Mouse (Mus musculus) bone marrow, adult 2 months (tissue): ENCODE measurements around the gene Defb25. TPM values are rescaled to one million over a fixed set of nuclear protein-coding genes. Genes with fewer than 3 reads are reported as not detected.
"Not testable (repeated sequence)": the region's sequence is repeated elsewhere in the genome, so short reads cannot be mapped to it uniquely, and the experiment has no call there.

Experiments used
- H3K27ac ChIP-seq: fragments of 200-500 bp; 2 replicates; pipeline ENCODE4 v1.5.1; 2012; ENCODE audit warnings: low read depth, mild to moderate bottlenecking, control low read depth, inconsistent platforms, low read length; ENCODE audit not compliant: control insufficient read depth, poor library complexity, insufficient read depth
- H3K4me1 ChIP-seq: fragments of 200-500 bp; 2 replicates; pipeline ENCODE4 v1.6.1; 2011; ENCODE audit warnings: low read length; ENCODE audit not compliant: control insufficient read depth, insufficient read depth
- H3K4me3 ChIP-seq: fragments of 200-500 bp; replicated peaks from 2 replicates; pipeline ENCODE3; 2011; ENCODE audit warnings: mild to moderate bottlenecking, low read depth, low read length, control low read depth; ENCODE audit not compliant: control insufficient read depth
- CTCF ChIP-seq: fragments of 200-500 bp; IDR thresholded peaks from 2 replicates; pipeline ENCODE4 v1.5.1; 2011; ENCODE audit warnings: low read length, control low read depth; ENCODE audit not compliant: control insufficient read depth, insufficient read depth
- POLR2A ChIP-seq: fragments of 200-500 bp; IDR thresholded peaks from 2 replicates; pipeline ENCODE4 v1.6.1; 2011; ENCODE audit warnings: low read depth, mild to moderate bottlenecking, control low read depth, low read length, borderline replicate concordance; ENCODE audit not compliant: control insufficient read depth
- WGBS: fragments of 180-500 bp; shearing (Covaris S2); methylation state at CpG from one replicate; pipeline ENCODE4 v1.1.7; 2018; 5-methylcytosine and 5-hydroxymethylcytosine counted together
- polyA plus RNA-seq: library from polyadenylated mRNA; stranded (reverse); fragments of >200 nt; gene quantifications from 2 replicates; pipeline ENCODE4 v1.2.4, GENCODE M21; 2011; ENCODE audit warnings: low replicate concordance; ENCODE audit not compliant: missing spikeins, insufficient read depth, insufficient read length

The Defb25 gene
- polyA plus RNA-seq: not detected in 2 replicates

DNA sequence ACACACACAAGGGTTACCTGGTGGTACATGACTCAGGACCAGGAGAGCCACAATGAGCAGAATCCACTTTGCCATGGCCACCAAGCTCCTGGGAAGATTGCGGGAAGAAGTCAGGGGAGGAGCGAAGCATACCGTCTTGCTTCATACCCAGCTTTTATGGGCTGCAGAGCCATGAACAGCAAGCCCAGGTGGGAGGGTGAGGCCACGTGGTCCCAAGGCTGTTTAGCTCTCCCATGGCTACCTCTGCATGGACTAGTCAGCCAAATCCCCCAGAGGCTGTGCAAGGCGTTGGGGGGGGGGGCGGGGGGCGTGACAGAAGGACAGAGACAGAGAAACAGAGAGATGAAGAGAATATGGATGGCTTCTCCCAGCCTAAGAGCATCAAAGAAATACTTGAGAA is at the start of gene Defb25:
Gene Defb25, minus strand, starts transcription at position 101 of the 400 bp plus-strand sequence.
- WGBS: 84% methylated on average over 7 of the region's 7 CpGs
- TF ChIP-seq POLR2A (no peak), CTCF (no peak)
- no peaks in the 10 kb centered on the region; the same call in 1 of the 2 replicates for H3K4me1 ChIP-seq
- no peak within 1 kb of the TSS for H3K4me3 ChIP-seq
- H3K27ac ChIP-seq: no peak within 1 kb of the TSS

DNA sequence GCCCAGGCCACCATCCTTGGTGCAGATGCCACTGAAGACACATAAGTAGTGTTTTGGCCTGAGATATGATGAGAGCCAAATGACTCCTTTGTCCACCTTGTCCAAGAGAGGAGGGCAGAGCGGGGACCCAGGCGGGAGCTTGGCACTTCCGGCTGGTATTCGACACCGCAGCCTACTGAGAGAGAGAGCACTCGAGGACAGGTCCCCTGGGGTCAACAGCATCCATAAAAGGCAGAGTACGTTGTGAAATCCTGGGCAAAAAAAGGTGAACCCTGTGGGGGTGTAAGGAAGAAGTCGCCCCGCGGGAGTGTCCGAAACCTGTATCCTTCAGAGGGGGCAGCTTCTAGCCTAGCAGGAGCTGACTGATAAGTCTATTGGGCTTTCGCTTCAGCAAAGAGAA is 49.3 kb upstream of the Defb25 start:
- WGBS: 44% methylated on average over 12 of the region's 12 CpGs
- TF ChIP-seq CTCF (no peak), POLR2A (no peak)
- Histone ChIP-seq H3K4me3 (no peak overlapping the region), H3K4me1 (peaks cover 9% of the 10 kb centered on the region), H3K27ac (peak overlapping the region; percentile 19)

DNA sequence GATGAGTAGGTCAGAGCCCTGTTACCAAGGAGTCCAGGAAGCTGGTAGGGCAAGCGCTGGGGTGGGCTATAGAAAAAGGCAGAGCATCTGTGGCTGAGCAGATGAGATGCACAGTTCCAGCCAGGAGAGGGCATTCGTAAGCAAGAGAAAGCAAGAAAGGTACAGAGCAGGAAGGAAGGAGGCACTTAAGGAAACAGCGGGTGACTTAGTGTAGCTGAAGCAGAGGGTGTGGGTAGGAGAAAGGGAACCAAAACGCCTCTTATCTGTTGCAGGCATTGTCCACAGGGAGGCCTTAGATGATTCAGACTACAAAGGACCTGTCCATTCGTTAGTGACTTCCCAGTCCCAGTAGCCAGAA is 48.8 kb upstream of the Defb25 start:
- peak overlapping the region; percentile 51 for H3K4me3 ChIP-seq
- WGBS: 2% methylated on average over 5 of the region's 5 CpGs
- H3K4me1 ChIP-seq: peaks cover 9% of the 10 kb centered on the region
- TF ChIP-seq CTCF (peak; percentile 61), POLR2A (no peak)
- peak overlapping the region; percentile 51 for H3K27ac ChIP-seq

DNA sequence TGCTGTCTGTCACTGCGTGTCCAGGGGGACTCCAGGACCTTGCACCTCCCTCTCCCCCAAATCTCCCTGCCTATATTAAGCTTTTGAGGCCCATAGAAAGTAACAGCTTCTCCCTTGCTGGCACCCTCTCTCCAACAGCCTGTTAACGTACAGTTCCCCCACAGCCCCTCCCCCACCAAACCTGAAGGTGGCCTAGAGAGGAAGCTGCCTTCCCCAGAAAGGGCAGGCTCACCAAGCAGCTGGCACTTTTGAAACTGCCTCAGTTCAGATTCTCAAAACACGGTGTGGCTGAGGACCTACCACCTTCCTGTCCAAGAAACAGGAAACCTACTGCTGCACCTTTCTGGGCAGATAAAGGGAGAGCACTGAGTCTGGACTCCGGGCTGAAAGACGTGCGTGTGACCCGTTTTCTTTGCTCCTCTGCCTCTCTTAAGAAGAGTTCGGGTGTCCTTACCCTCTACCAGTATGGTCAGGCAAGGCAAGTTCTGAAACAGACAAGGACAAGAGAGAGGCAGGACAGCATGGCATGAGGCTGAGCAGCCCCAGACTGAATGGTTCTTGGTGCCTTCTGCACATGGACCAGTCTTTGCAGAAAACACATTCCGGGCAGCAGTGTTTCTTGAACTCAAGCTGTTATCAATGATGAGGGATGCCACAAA is 48.3 kb upstream of the Defb25 start:
- TF ChIP-seq POLR2A (no peak), CTCF (no peak)
- H3K27ac ChIP-seq: peak overlapping the region; percentile 51
- WGBS: 2% methylated on average over 9 of the region's 9 CpGs
- H3K4me1 ChIP-seq: peaks cover 9% of the 10 kb centered on the region
- H3K4me3 ChIP-seq: peak overlapping the region; percentile 51

DNA sequence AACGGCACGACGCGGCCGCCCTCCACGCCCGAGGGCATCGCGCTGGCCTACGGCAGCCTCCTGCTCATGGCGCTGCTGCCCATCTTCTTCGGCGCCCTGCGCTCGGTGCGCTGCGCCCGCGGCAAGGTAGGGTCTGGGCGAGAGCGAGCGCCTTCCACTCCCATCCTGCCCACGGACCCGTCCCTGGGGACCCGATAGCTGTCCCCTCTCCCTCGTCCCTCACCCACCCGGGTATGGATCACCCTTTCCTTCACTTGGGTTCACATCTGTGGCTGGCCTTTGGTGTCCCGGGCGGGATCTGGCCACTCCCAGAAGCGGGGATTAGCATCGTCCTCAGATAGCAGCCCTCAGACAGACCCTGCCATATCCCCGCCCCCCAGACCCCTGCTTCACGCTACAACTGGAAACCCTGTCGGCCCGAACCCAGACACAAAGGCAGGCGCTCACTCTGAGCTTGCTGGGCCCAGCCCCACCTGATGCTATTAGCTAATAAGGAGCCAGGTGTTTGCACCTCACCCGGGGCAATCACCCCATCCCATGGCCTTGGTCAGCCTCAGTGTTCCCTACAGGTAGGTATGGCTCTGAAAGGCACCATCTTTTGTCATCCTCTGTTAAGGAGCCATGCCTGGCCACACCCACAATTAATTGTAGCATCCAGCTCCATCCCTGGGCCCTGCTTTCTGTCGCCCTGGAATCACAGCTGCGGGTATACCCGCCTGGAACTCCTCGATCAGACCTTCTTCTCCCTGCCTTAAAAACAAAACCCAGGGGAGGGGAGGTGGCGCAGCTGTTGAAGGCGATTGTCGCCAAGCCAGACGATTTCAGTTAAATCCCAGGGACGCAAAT is 47.0 kb upstream of the Defb25 start:
- Histone ChIP-seq H3K27ac (peak overlapping the region; percentile 96), H3K4me3 (peak overlapping the region; percentile 97), H3K4me1 (peaks cover 7% of the 10 kb centered on the region)
- TF ChIP-seq POLR2A: no peak
- no peak for TF ChIP-seq CTCF
- WGBS: under 1% methylated on average over 46 of the region's 46 CpGs

DNA sequence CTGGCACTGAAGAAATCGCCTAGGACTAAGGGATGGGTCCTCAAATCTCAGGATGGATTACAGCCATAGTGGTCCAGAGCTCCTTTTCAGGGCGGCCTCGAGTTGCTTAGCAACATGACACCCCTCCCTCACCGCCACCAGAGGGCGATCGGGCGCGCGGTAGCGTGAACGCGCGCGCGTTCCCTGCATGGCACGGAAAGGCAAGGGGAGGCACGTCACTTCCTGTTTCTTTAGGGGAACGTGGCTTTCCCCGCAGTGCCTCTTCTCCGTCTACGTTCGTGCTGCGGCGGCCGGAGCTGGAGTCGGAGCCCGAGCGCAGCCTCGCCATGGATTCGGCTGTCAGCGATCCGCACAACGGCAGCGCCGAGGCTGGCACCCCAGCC is 46.4 kb upstream of the Defb25 start, which contains the start of gene H13:
Gene H13, plus strand, starts transcription at position 206 of the 383 bp plus-strand sequence.
- H3K27ac ChIP-seq: peak within 1 kb of the TSS; percentile 96
- H3K4me1 ChIP-seq: peaks cover 7% of the 10 kb centered on the region
- H3K4me3 ChIP-seq: peak within 1 kb of the TSS; percentile 97
- TF ChIP-seq CTCF (peak; percentile 99), POLR2A (peak; percentile 92)
- under 1% methylated on average over 35 of the region's 35 CpGs for whole genome bisulfite sequencing

DNA sequence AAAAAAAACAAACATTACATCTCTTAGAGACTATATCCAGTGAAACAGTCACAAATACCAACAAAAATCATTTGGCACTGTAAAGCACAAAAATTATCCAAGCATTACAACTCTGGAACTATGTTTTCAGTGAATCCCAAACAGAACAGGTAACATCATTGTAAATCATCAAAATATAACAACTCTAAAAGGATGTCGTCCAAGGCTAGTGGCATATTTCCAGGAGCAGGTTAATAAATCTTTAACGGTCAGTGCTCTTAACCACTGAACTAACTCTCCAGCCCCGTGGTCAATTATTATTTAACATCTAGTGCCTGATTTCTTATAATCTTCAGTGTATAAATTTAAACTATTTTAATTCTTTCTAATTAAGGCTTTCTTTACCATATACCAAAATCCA is 43.3 kb upstream of the Defb25 start:
- 73% methylated on average over 3 of the region's 3 CpGs for WGBS

DNA sequence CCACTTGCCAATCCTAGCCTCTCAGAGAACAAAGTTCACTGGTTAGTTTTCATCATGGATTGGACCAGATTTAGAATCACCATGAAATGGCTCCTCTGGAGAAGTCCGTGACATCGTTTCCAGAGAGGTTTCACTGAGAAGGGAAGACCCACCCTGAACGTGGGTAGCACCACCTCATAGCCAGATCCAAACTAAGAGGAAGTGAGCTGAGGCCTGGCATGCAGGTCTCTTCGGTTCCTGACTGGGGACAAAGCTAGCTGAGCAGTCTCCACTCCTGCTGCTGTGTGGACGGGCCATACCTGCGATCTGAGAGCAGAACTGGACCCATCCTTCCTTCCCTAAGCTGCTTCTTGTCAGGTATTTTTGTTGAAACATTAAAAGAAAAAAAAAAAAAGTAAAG is 38.3 kb upstream of the Defb25 start:
- Histone ChIP-seq H3K4me3 (no peak overlapping the region), H3K27ac (peak overlapping the region; percentile 22; the same call in 1 of the 2 replicates), H3K4me1 (no peaks in the 10 kb centered on the region; the same call in 1 of the 2 replicates)
- WGBS: 14% methylated on average over 6 of the region's 6 CpGs
- no peak for TF ChIP-seq POLR2A
- TF ChIP-seq CTCF: no peak

More for the DNA sequence above, 43.3 kb upstream of the Defb25 start:
- H3K4me1 ChIP-seq, H3K27ac ChIP-seq, H3K4me3 ChIP-seq: not testable (repeated sequence)
